Mouse (Mus musculus) cerebellum, postnatal 14 days (tissue): ENCODE measurements around the gene Car7.

Experiments
- DNase-seq, 2 experiments: peaks; one replicate each; pipeline ENCODE4 v3.0.0; 2021; ENCODE audit warnings: mixed read lengths in 2 of 2

The Car7 gene

GRCm38 (mm10) chr8:104533971-104534778, at the start of gene Car7, which contains the start of gene Nae1:
Gene Car7, plus strand, starts transcription at chr8:104534689.
Gene Nae1, minus strand, starts transcription at chr8:104534637.
- peak; percentile 95 to 97 for DNase-seq

DNA sequence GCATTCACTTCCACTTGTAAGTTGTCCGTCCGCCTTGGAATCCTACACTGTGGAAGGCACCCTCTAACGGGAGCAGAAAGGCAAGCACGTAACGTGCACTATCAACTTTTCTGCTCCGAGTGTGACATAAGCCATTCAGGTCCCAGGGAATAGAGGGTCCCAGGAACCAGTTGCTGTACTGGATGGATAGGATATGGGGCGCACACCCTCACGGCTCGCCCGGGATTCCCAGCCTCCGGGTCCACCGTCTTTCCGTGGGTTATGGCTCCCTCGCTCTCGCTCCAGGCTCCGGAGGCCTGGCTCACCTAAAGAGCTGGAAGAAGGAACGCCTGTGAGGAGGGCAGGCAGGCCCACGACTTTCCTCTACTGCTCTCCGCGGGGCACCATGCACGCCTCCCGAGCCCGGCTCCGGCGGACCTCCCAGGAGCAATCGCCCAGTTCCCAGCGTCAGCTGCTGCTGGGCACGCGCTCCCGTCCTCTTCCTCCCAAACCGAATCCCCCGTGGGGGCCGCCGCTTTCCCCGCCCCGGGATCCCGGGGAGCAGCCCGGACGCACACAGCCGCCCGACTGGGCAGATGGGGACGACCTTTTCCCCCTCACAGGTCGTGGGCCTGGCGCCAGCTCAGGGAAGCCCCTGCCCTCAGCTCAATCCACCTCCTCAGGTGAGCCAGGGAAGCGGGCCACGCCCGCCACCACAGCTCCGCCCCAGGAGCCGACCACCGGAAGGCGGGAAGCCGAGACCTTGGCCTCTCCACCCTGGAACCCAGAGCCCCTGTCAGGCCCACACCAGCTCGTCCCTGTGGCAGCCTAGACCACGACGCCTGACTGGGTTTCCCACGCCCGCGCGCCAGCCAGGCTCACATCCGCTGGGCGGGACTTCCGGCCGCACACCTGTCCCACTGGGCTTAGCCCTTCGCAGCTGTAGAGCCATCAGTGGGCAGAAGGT, 25.2 kb upstream of the Car7 start, which contains the start of gene Terb1:
Terb1 (minus strand) TSS at position 850 of the 946 bp plus-strand sequence.
- peak; percentile 63 for DNase-seq

DNA sequence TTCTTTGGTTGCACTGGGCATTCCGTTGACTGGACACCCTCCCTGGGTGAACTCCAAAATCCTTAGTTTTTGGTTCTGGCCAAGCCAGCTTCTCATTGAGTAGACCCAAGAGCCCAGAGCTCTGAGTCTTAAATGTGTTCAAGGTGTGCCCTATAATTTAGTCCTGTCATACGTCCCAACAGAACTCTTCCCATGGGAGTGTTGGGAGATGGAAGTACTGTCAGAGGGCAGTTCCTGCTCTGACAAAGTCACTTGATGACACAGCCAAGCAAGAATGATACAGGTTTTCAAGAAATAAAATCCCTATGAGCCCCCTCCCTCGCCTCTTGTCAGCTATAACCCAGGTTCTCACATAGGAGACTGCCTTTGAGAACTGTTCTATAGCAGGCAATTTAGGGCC, 24.4 kb upstream of the Car7 start:
- DNase-seq: no peak

DNA sequence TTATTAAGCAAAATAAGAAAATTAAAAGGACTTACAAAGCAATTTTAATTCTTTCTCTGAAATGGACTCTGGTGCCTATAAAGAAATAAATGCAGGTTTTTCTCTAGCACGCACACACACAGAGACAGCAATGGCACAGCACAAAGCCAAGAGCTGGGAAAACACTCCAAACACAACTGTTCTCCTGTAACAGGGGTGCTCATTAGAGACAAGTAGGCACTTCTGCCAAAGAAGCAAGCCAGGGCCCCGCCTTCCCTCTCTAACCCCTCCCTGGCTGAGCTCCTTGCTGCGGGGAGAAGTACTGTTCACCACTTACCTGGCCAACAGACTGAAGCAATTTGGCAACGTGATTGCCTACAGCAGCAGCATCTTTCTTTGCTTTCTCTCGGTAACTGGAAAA, 16.6 kb upstream of the Car7 start:
- DNase-seq: peak; percentile 25 to 48

GRCm38 (mm10) chr8:104529671-104530070, 4.8 kb upstream of the Car7 start:
- DNase-seq: peak; percentile 84 to 89

DNA sequence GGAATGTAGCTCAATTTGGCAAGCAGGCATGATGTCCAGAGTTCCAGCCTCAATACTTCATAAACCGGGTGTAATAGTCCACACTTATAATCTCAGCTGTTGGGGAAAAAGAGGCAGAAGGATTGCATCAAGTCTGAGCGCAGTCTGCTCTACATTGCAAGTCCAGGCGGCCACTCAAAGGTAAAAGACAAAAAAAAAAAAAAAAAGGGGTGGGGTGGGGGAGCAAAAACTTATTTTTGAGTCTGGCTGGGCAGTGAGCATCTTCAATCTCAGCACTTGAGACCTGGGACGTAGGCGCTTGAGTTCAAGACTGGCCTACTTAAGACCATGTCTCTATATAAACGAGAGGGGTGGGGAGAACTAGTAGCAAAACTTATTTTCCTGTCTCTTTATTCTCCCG, 938 bp upstream of the Car7 start:
- no peak for DNase-seq

GRCm38 (mm10) chr8:104534779-104535141, 271 bp downstream of the Car7 start:
- DNase-seq: peak in 1 of 2 experiments; percentile 53

- peak; percentile 34 to 41 for DNase-seq
Measured at GRCm38 (mm10) chr8:104535378-104535777, 889 bp downstream of the Car7 start.

DNA sequence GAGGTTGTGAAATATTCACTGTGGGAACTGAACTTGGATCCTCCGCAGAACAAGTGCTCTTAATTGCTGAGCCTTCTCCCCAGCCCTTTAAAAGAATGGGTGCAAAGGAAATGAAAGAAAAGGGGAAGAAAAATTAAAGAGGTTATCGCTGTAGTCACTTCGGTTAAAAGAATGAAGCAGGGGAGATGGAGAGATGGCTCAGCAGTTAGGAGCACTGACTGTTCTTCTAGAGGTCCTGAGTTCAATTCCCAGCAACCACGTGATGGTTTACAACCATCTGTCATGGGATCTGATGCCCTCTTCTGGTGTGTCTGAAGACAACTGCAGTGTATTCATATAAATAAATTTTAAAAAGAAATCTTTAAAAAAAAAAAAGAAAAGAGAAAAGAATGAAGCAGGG, 1.5 kb downstream of the Car7 start:
- DNase-seq: no peak

DNA sequence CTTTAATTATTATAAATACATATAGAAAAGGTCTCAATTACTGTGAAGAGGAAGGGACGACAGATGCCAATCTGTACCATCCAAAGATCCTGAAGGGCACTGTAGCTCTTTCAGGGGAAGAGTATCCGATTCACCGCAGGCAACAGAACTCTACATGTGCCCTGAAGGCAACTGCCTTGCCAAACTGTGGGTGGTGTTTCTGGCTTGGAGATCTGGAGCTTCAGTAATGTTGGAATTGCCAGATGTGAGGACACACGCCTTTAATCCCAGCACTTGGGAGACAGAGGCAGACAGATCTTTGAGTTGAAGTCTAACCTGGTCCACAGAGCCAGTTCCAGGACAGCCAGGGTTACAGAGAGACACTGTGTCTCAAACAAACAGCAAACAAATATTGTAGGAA, 4.4 kb downstream of the Car7 start:
- DNase-seq: no peak

- DNase-seq: peak; percentile 49 to 54
Measured at GRCm38 (mm10) chr8:104539566-104539965, 5.1 kb downstream of the Car7 start.

GRCm38 (mm10) chr8:104540238-104540637, 5.7 kb downstream of the Car7 start:
- DNase-seq: no peak

DNA sequence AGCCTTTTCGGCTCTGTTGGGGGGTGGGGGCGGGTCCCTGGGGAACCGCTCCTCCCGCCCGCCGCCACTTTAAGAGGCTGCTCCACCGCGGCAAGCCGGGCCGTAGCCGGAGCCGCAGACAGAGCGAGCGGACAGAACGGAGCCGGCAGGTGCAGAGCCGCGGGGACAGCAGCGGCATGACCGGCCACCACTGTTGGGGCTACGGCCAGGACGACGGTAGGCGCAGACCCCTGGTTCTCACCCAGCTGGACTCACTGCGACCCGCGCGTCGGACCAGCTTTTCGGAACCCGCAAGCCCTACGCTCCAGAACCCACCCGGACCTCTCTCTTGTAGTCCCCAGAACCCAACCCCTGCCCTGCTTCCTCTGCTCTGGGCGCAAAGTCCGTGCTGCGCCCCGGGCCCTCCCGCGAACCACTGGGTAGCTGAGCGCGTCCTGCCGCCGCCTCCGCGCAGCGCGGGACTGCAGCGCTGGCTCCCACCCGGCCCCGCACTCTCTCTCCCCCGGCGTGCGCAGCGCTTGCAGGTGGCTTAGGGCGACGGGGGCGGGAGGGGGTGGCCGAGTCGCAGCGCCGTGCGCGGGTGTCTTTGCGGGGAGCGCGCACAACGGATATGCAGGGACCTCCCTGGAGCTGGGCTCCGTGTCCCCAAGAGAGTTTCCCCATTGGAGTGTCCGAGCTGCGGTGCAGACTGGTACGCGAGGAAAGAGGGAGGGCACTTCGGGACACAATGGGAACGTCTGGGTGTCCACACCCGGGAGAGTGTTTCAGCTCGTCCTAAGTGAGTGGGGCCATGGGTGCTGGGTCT, 6.4 kb downstream of the Car7 start:
- DNase-seq: peak; percentile 42 to 54

DNA sequence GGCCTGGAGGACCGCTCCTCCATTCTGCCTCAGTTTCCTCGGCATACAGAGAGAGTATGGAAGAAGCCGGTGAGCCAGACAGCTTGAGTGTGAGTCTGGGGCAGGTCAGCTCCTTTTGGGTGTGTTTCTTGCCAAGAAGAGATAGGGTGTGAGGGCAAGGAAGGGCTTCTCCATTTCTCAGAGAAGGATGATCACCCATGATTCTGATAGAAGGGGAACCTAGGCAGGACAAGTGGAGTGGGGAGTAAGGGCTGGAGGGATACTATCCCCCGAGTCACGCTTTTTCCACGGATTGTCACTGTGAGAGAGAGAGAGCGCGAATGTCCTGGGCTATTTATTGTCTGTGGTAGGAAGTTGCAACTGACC, 7.0 kb downstream of the Car7 start:
- DNase-seq: no peak

- peak in 1 of 2 experiments; percentile 27 for DNase-seq
Measured at GRCm38 (mm10) chr8:104542160-104542559, 7.7 kb downstream of the Car7 start.

GRCm38 (mm10) chr8:104543440-104544045, 9.1 kb downstream of the Car7 start:
- DNase-seq: no peak

- DNase-seq: no peak
Measured at GRCm38 (mm10) chr8:104555191-104555590, 20.7 kb downstream of the Car7 start.

- DNase-seq: no peak
Measured at GRCm38 (mm10) chr8:104557226-104557625, 22.7 kb downstream of the Car7 start.

DNA sequence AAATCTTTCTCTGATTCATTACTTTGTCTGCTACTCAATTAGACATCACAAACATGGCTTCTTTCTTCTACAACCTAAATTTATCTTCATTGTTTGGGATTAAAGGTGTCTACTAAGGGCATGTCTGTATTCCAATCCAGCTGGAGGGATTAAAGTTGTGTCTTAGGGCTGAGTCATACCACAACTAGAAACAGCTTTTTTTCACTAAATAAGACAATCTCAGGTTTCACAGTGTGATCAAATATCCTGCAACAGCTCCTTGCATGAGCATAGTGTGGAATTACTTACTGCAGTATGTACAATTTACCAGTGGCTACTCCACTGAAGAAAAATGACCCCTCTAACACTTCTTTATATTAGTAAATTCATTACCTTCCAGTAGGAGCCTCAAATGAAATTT, 26.2 kb downstream of the Car7 start:
- DNase-seq: no peak

DNA sequence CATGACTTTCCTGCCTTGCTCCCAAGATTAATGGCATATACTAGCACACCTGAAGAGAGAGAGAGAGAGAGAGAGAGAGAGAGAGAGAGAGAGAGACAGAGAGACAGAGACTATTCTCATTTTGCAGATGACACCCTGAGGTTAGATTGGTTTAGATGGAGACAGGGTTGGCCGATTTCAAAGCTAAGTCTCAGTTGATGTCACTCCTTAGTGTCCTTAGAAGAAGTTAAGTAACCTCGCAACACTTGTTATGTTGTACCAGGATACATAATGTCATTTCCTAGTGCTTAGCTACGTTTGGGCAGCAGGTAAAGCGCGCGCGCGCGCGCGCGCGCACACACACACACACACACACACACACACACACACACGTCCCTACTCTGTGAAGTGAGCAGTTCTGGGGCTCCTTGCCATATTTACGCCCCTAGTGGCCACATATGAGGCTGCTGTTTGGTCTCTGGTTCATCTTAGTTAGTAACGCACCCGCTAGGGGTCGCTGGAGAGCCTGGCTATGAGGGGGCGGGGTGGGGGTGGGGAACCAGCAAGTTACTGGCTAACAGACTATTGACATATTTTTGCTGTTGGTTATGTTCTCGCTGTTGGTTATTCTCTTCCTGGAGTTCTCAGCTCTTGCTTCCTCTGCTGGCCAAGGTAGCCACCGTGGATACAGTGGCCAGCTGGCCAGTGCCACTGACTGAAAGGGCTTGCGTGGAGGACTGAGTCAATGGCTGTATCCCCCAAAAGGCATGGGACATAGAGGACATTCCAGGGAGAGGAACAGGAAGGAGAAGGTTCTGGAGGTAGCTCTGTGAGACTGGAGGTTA, 30.4 kb downstream of the Car7 start:
- peak; percentile 94 to 97 for DNase-seq

- DNase-seq: peak in 1 of 2 experiments; percentile 30
Measured at GRCm38 (mm10) chr8:104565457-104565798, 30.9 kb downstream of the Car7 start.
